Mouse (Mus musculus) limb, embryonic 14.5 days (tissue): ENCODE data around the gene Olfr920. TPM values are rescaled to one million over a fixed set of nuclear protein-coding genes. Genes with fewer than 3 reads are reported as not detected.

Experiments used
- ATAC-seq: fragments of 200-750 bp; cut with Nextera tagmentation; 2 replicates; pipeline ENCODE4 v1.8.0; 2017; ENCODE audit warnings: low read depth, moderate number of reproducible peaks, moderate TSS enrichment; ENCODE audit not compliant: low FRiP score
- DNase-seq: peaks from one replicate; pipeline ENCODE4 v3.0.0-alpha.2; 2015; ENCODE audit warnings: low spot score
- H3K27ac ChIP-seq: fragments of 300-500 bp; sonication (generic); replicated peaks from 2 replicates; pipeline ENCODE4 v1.5.1; 2014; ENCODE audit warnings: low read depth, mild to moderate bottlenecking, low read length, moderate library complexity, mixed read lengths
- H3K27me3 ChIP-seq: fragments of 300-500 bp; sonication (generic); 2 replicates; pipeline ENCODE4 v1.6.1; 2014; ENCODE audit warnings: low read length, mixed read lengths; ENCODE audit not compliant: control insufficient read depth, insufficient read depth
- H3K36me3 ChIP-seq: fragments of 300-500 bp; sonication (generic); 2 replicates; pipeline ENCODE4 v1.6.1; 2014; ENCODE audit warnings: mild to moderate bottlenecking, low read length, moderate library complexity, mixed read lengths; ENCODE audit not compliant: control insufficient read depth, insufficient read depth
- H3K4me1 ChIP-seq: fragments of 300-500 bp; sonication (generic); 2 replicates; pipeline ENCODE4 v1.6.1; 2014; ENCODE audit warnings: antibody characterized with exemption, low read length, mixed read lengths; ENCODE audit not compliant: control insufficient read depth, insufficient read depth
- H3K4me2 ChIP-seq: fragments of 300-500 bp; sonication (generic); replicated peaks from 2 replicates; pipeline ENCODE4 v1.6.1; 2014; ENCODE audit warnings: low read depth, mild to moderate bottlenecking, low read length, moderate library complexity; ENCODE audit not compliant: severe bottlenecking
- H3K4me3 ChIP-seq: fragments of 300-500 bp; sonication (generic); replicated peaks from 2 replicates; pipeline ENCODE4 v1.5.1; 2014; ENCODE audit warnings: low read length
- H3K9ac ChIP-seq: fragments of 300-500 bp; sonication (generic); 2 replicates; pipeline ENCODE4 v1.6.1; 2014; ENCODE audit warnings: mild to moderate bottlenecking, low read depth, low read length, moderate library complexity; ENCODE audit not compliant: severe bottlenecking
- H3K9me3 ChIP-seq: fragments of 300-500 bp; sonication (generic); 2 replicates; pipeline ENCODE4 v1.6.1; 2016; ENCODE audit warnings: low read length; ENCODE audit not compliant: control insufficient read depth
- POLR2A ChIP-seq: fragments of 200-500 bp; IDR thresholded peaks from 2 replicates; pipeline ENCODE4 v1.8.0; 2012; ENCODE audit warnings: inconsistent platforms, mild to moderate bottlenecking, moderate library complexity, borderline replicate concordance; ENCODE audit not compliant: insufficient read depth, insufficient read length; ENCODE audit errors: extremely low read depth
- WGBS: fragments of 180-500 bp; shearing (Covaris S2); extraction: QIAGEN DNeasy Blood & Tissue Kit; methylation state at CpG from one replicate; pipeline ENCODE4 v1.1.7; 2014; 5-methylcytosine and 5-hydroxymethylcytosine counted together
- polyA plus RNA-seq, 2 experiments: library from polyadenylated mRNA; depleted of rRNA in 1 of 2; stranded (reverse) in 1 of 2; unstranded in 1 of 2; fragments of >200 nt; fragmentation: Nextera tagmentation in 1 of 2; extraction: Ambion mirVana in 1 of 2; gene quantifications; 2 replicates each; pipeline versions ENCODE4 v1.2.1 to v1.2.3; 2012 to 2014

Olfr920 gene
- polyA plus RNA-seq, 2 experiments: 0.03 to 0.09 TPM

DNA sequence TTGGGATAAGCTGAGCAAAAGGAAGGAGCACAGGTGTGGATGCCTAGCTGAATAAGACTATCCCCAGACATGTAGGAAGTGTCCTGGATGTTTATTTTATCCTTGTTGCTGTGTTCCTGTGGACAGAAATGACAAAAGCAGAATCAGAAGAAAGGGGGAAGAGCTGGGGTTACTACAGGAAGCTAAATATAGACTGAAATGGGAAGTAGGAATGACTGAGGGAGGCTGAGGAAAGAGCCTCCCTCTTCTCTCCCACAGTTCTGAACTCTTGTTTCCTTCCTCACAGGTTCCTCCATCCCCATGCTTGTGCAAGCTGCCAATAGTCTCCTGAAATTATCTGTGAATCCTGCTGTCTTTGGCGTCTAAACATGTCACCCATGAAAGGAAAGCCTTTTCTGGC lies 10.7 kb upstream of the Olfr920 start:
- H3K4me1 ChIP-seq: no peaks in the 10 kb centered on the region
- no peaks in the 10 kb centered on the region for H3K27me3 ChIP-seq
- no peaks in the 10 kb centered on the region for H3K9me3 ChIP-seq
- peaks cover 3% of the 10 kb centered on the region; the same call in 1 of the 2 replicates for H3K36me3 ChIP-seq
- ATAC-seq (no peak), DNase-seq (no peak)
- H3K4me2 ChIP-seq: no peak overlapping the region
- no peak overlapping the region for H3K27ac ChIP-seq
- no peak overlapping the region for H3K4me3 ChIP-seq
- 85% methylated on average over 1 of the region's 1 CpGs for WGBS
- no peak for TF ChIP-seq POLR2A
- H3K9ac ChIP-seq: no peak overlapping the region

DNA sequence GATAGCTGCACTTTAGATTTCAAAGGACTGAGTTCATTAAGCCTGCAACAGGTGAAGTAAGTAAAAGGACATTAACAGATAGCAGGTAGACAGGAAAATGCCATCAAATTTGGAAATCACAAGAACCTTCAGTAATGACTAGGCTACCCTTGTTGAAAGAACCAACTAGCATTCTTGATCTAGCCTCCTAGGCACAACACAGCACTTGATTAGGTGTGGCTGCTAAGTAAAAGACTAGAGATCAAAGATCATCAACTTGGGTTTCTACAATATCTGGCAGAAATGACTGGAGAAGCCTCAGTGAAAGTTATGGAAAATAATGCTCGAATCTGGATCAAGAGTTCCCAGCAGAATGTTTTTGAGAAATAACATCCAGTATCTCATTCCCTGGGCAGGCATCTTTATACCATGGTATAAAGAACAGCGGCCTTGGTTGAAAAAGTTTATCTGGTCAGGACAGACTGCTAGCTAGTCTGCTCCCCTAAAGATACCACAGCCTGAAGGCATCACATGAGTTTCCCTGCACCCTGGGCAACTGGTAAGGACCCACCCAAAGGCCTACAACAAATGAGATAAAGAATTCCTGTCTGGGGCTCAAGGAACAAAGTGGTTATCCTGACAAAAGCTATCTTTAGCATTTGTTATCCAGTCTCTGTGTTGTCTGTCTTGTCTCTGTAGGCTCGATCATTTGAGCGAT lies 7.3 kb upstream of the Olfr920 start:
- DNase-seq (no peak), ATAC-seq (no peak)
- H3K4me2 ChIP-seq: no peak overlapping the region
- H3K9me3 ChIP-seq: no peaks in the 10 kb centered on the region
- no peak overlapping the region for H3K4me3 ChIP-seq
- WGBS: 92% methylated on average over 4 of the region's 4 CpGs
- no peak overlapping the region for H3K27ac ChIP-seq
- no peaks in the 10 kb centered on the region for H3K4me1 ChIP-seq
- no peaks in the 10 kb centered on the region for H3K27me3 ChIP-seq
- TF ChIP-seq POLR2A: no peak
- H3K36me3 ChIP-seq: no peaks in the 10 kb centered on the region
- H3K9ac ChIP-seq: no peak overlapping the region

DNA sequence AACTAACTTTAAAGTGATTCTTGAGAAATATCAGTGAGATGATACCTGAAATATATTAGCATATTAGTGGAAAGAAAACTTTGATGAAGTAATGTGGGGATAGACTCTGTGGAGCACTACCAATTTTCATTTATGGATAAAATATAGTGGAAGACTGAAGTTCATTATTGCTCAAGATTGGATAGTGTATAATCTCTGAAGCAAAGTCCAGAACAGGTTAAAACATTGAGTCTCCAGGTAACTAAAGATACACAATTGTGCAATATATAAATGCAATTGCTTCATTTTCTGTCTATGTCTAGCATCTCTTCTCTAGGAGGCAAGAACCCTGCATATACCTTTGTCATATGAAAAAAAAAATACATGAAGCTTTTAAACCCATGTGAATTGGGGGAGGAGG lies 20.7 kb downstream of the Olfr920 start, which contains the start of gene Olfr921:
Gene Olfr921, plus strand, starts transcription at position 301 of the 400 bp plus-strand sequence.
- no peak for DNase-seq
- H3K9ac ChIP-seq: no peak within 1 kb of the TSS
- no peak for ATAC-seq
- H3K36me3 ChIP-seq: no peaks in the 10 kb centered on the region
- TF ChIP-seq POLR2A: no peak
- H3K4me1 ChIP-seq: no peaks in the 10 kb centered on the region
- no peaks in the 10 kb centered on the region for H3K27me3 ChIP-seq
- H3K9me3 ChIP-seq: no peaks in the 10 kb centered on the region
- H3K4me2 ChIP-seq: no peak within 1 kb of the TSS
- H3K4me3 ChIP-seq: no peak within 1 kb of the TSS
- no peak within 1 kb of the TSS for H3K27ac ChIP-seq

DNA sequence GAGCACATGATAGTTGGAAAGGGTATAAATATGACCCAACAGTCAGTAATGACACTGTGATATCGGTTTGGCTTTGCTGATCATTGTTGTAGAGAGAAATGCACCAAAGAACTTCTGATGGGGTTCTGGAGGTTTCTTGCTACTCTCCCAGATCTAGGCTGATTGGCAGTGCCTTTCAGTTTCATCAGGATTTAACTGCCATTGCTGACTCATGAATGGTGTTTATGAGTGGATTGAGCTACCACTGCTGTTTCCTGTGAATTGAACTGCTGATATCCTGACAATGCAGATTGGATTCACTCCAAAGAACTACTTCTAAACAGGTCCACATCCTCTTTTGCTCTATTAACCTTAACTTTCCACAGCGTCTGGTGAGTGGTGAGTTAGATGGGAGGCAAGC lies 40.6 kb downstream of the Olfr920 start:
- no peak overlapping the region for H3K27ac ChIP-seq
- no peak overlapping the region for H3K4me3 ChIP-seq
- H3K9me3 ChIP-seq: no peaks in the 10 kb centered on the region
- H3K4me1 ChIP-seq: no peaks in the 10 kb centered on the region
- ATAC-seq (no peak), DNase-seq (no peak)
- WGBS: 87% methylated on average over 2 of the region's 2 CpGs
- no peak overlapping the region for H3K4me2 ChIP-seq
- no peak for TF ChIP-seq POLR2A
- no peak overlapping the region for H3K9ac ChIP-seq
- no peaks in the 10 kb centered on the region for H3K27me3 ChIP-seq
- H3K36me3 ChIP-seq: no peaks in the 10 kb centered on the region

DNA sequence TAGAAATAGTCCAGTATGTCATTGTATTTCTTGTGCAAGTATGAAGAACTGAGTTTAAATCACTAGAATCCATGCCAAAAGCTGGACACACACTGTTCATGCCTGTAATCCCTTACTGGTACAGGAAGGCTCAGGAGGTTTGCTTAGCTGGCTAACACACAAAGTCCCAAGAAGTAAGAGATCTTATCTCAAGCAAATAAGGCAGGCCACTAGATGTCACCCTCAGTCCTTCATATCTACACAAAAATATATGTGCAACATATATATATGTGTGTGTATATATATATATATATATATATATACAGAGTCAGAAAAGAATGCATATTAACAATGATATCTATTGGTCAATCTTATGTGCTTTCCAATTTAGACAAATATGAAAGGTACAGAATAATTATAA lies 53.6 kb downstream of the Olfr920 start:
- DNase-seq (peak; percentile 8), ATAC-seq (no peak)
- no peaks in the 10 kb centered on the region for H3K36me3 ChIP-seq
- H3K9ac ChIP-seq: no peak overlapping the region
- H3K4me1 ChIP-seq: no peaks in the 10 kb centered on the region
- H3K4me3 ChIP-seq: no peak overlapping the region
- no peak overlapping the region for H3K4me2 ChIP-seq
- no peaks in the 10 kb centered on the region for H3K27me3 ChIP-seq
- no peak for TF ChIP-seq POLR2A
- no peak overlapping the region for H3K27ac ChIP-seq
- no peaks in the 10 kb centered on the region for H3K9me3 ChIP-seq

Other genes with a start within 250 kb of the Olfr920 start
- gene Olfr911-ps1, start 230.7 kb upstream of the Olfr920 start, polyA plus RNA-seq (2012; rRNA removed): not detected in 2 replicates
- not detected in 2 replicates for gene Olfr911-ps1, start 230.7 kb upstream of the Olfr920 start, polyA plus RNA-seq (2014; fragmentation: Nextera tagmentation; extraction: Ambion mirVana)
- gene Olfr910, start 214.4 kb upstream of the Olfr920 start, polyA plus RNA-seq (2012; rRNA removed): not detected in 2 replicates
- gene Olfr910, start 214.4 kb upstream of the Olfr920 start, polyA plus RNA-seq (2014; fragmentation: Nextera tagmentation; extraction: Ambion mirVana): not detected in 2 replicates
- gene Olfr912, start 172.1 kb upstream of the Olfr920 start, polyA plus RNA-seq (2012; rRNA removed): not detected in 2 replicates
- not detected in 2 replicates for gene Olfr912, start 172.1 kb upstream of the Olfr920 start, polyA plus RNA-seq (2014; fragmentation: Nextera tagmentation; extraction: Ambion mirVana)
- not detected in 2 replicates for gene Olfr913, start 159.5 kb upstream of the Olfr920 start, polyA plus RNA-seq (2012; rRNA removed)
- not detected in 2 replicates for gene Olfr913, start 159.5 kb upstream of the Olfr920 start, polyA plus RNA-seq (2014; fragmentation: Nextera tagmentation; extraction: Ambion mirVana)
- not detected in 2 replicates for gene Olfr914, start 147.2 kb upstream of the Olfr920 start, polyA plus RNA-seq (2012; rRNA removed)
- not detected in 2 replicates for gene Olfr914, start 147.2 kb upstream of the Olfr920 start, polyA plus RNA-seq (2014; fragmentation: Nextera tagmentation; extraction: Ambion mirVana)
- gene Olfr916, start 92.4 kb upstream of the Olfr920 start, polyA plus RNA-seq (2012; rRNA removed): not detected in 2 replicates
- not detected in 2 replicates for gene Olfr916, start 92.4 kb upstream of the Olfr920 start, polyA plus RNA-seq (2014; fragmentation: Nextera tagmentation; extraction: Ambion mirVana)
- gene Olfr917, start 86.5 kb upstream of the Olfr920 start, polyA plus RNA-seq (2012; rRNA removed): not detected in 2 replicates
- gene Olfr917, start 86.5 kb upstream of the Olfr920 start, polyA plus RNA-seq (2014; fragmentation: Nextera tagmentation; extraction: Ambion mirVana): not detected in 2 replicates
- gene Olfr918, start 77.7 kb upstream of the Olfr920 start, polyA plus RNA-seq (2012; rRNA removed): not detected in 2 replicates
- gene Olfr918, start 77.7 kb upstream of the Olfr920 start, polyA plus RNA-seq (2014; fragmentation: Nextera tagmentation; extraction: Ambion mirVana): not detected in 2 replicates
- not detected in 2 replicates for gene Olfr919, start 48.6 kb upstream of the Olfr920 start, polyA plus RNA-seq (2012; rRNA removed)
- gene Olfr919, start 48.6 kb upstream of the Olfr920 start, polyA plus RNA-seq (2014; fragmentation: Nextera tagmentation; extraction: Ambion mirVana): not detected in 2 replicates
- 19.1 and 20.6 TPM in 2 replicates for gene Vwa5a, start 34.0 kb upstream of the Olfr920 start, polyA plus RNA-seq (2012; rRNA removed)
- gene Vwa5a, start 34.0 kb upstream of the Olfr920 start, polyA plus RNA-seq (2014; fragmentation: Nextera tagmentation; extraction: Ambion mirVana): 26.2 and 28.6 TPM in 2 replicates
- 0.09 TPM in 1 of 2 replicates, not detected in the other for gene Olfr921, start 20.8 kb downstream of the Olfr920 start, polyA plus RNA-seq (2012; rRNA removed)
- gene Olfr921, start 20.8 kb downstream of the Olfr920 start, polyA plus RNA-seq (2014; fragmentation: Nextera tagmentation; extraction: Ambion mirVana): not detected in 2 replicates
- gene Olfr922, start 62.3 kb downstream of the Olfr920 start, polyA plus RNA-seq (2012; rRNA removed): not detected in 2 replicates
- gene Olfr922, start 62.3 kb downstream of the Olfr920 start, polyA plus RNA-seq (2014; fragmentation: Nextera tagmentation; extraction: Ambion mirVana): not detected in 2 replicates
- not detected in 2 replicates for gene Olfr923, start 74.2 kb downstream of the Olfr920 start, polyA plus RNA-seq (2012; rRNA removed)
- not detected in 2 replicates for gene Olfr923, start 74.2 kb downstream of the Olfr920 start, polyA plus RNA-seq (2014; fragmentation: Nextera tagmentation; extraction: Ambion mirVana)
- not detected in 2 replicates for gene Olfr924, start 92.2 kb downstream of the Olfr920 start, polyA plus RNA-seq (2012; rRNA removed)
- gene Olfr924, start 92.2 kb downstream of the Olfr920 start, polyA plus RNA-seq (2014; fragmentation: Nextera tagmentation; extraction: Ambion mirVana): not detected in 2 replicates
- not detected in 2 replicates for gene Olfr26, start 102.8 kb downstream of the Olfr920 start, polyA plus RNA-seq (2012; rRNA removed)
- not detected in 2 replicates for gene Olfr26, start 102.8 kb downstream of the Olfr920 start, polyA plus RNA-seq (2014; fragmentation: Nextera tagmentation; extraction: Ambion mirVana)
- gene Olfr926, start 124.8 kb downstream of the Olfr920 start, polyA plus RNA-seq (2012; rRNA removed): not detected in 2 replicates
- not detected in 2 replicates for gene Olfr926, start 124.8 kb downstream of the Olfr920 start, polyA plus RNA-seq (2014; fragmentation: Nextera tagmentation; extraction: Ambion mirVana)
- gene Olfr930, start 177.5 kb downstream of the Olfr920 start, polyA plus RNA-seq (2012; rRNA removed): not detected in 2 replicates
- gene Olfr930, start 177.5 kb downstream of the Olfr920 start, polyA plus RNA-seq (2014; fragmentation: Nextera tagmentation; extraction: Ambion mirVana): not detected in 2 replicates
- gene Olfr933, start 220.0 kb downstream of the Olfr920 start, polyA plus RNA-seq (2012; rRNA removed): not detected in 2 replicates
- not detected in 2 replicates for gene Olfr933, start 220.0 kb downstream of the Olfr920 start, polyA plus RNA-seq (2014; fragmentation: Nextera tagmentation; extraction: Ambion mirVana)
- not detected in 2 replicates for gene Olfr934, start 236.0 kb downstream of the Olfr920 start, polyA plus RNA-seq (2012; rRNA removed)
- gene Olfr934, start 236.0 kb downstream of the Olfr920 start, polyA plus RNA-seq (2014; fragmentation: Nextera tagmentation; extraction: Ambion mirVana): not detected in 2 replicates
- gene Olfr935, start 247.4 kb downstream of the Olfr920 start, polyA plus RNA-seq (2012; rRNA removed): not detected in 2 replicates
- gene Olfr935, start 247.4 kb downstream of the Olfr920 start, polyA plus RNA-seq (2014; fragmentation: Nextera tagmentation; extraction: Ambion mirVana): not detected in 2 replicates